Mouse (Mus musculus) thymus, adult 2 months (tissue): ENCODE measurements around the gene Xpc. TPM values are rescaled to one million over a fixed set of nuclear protein-coding genes. Genes with fewer than 3 reads are reported as not detected.
"Not testable (repeated sequence)": the region's sequence is repeated elsewhere in the genome, so short reads cannot be mapped to it uniquely, and the experiment has no call there.

Experiments used
- DNase-seq: peaks from one replicate; pipeline ENCODE4 v3.0.0; 2021
- H3K27ac ChIP-seq: fragments of 200-500 bp; 2 replicates; pipeline ENCODE4 v1.5.1; 2012; ENCODE audit warnings: low read length, control low read depth; ENCODE audit not compliant: control insufficient read depth, insufficient read depth
- H3K27me3 ChIP-seq: fragments of 200-500 bp; 2 replicates; pipeline ENCODE4 v1.6.1; 2012; ENCODE audit warnings: mild to moderate bottlenecking, low read length, moderate library complexity, mixed read lengths; ENCODE audit not compliant: control insufficient read depth, insufficient read depth
- H3K36me3 ChIP-seq: fragments of 200-500 bp; 2 replicates; pipeline ENCODE4 v1.6.1; 2012; ENCODE audit warnings: mild to moderate bottlenecking, low read length, moderate library complexity; ENCODE audit not compliant: control insufficient read depth, insufficient read depth
- H3K4me1 ChIP-seq: fragments of 200-500 bp; replicated peaks from 2 replicates; pipeline ENCODE4 v1.6.1; 2012; ENCODE audit warnings: low read length; ENCODE audit not compliant: control insufficient read depth, insufficient read depth
- H3K4me3 ChIP-seq: fragments of 200-500 bp; 2 replicates; pipeline ENCODE4 v1.5.1; 2012; ENCODE audit warnings: mild to moderate bottlenecking, low read length, control low read depth, moderate library complexity; ENCODE audit not compliant: control insufficient read depth, insufficient read depth
- CTCF ChIP-seq: fragments of 200-500 bp; IDR thresholded peaks from 2 replicates; pipeline ENCODE4 v1.5.1; 2012; ENCODE audit warnings: mild to moderate bottlenecking, control low read depth, low read length, moderate library complexity, borderline replicate concordance; ENCODE audit not compliant: control insufficient read depth, poor library complexity, insufficient read depth; ENCODE audit errors: extremely low read depth
- POLR2A ChIP-seq: fragments of 200-500 bp; IDR thresholded peaks from 2 replicates; pipeline ENCODE4 v1.6.1; 2012; ENCODE audit warnings: mild to moderate bottlenecking, low read length, control low read depth, moderate library complexity; ENCODE audit not compliant: control insufficient read depth, poor library complexity, insufficient read depth; ENCODE audit errors: extremely low read depth
- WGBS: fragments of 180-500 bp; shearing (Covaris S2); methylation state at CpG from one replicate; pipeline ENCODE4 v1.1.7; 2018; 5-methylcytosine and 5-hydroxymethylcytosine counted together
- polyA plus RNA-seq: library from polyadenylated mRNA; depleted of rRNA; stranded (reverse); fragments of >200 nt; gene quantifications from 2 replicates; pipeline ENCODE4 v1.2.3, GENCODE M21; 2012

The Xpc gene
- polyA plus RNA-seq, 1 experiment, result 18.7 TPM

- H3K4me1 ChIP-seq, result peaks cover 16% of the 10 kb centered on the region
- peaks cover 16% of the 10 kb centered on the region for H3K36me3 ChIP-seq
- under 1% methylated on average over 27 of the region's 27 CpGs for WGBS
- DNase-seq, result no peak
- no peak overlapping the region for H3K27ac ChIP-seq
- H3K27me3 ChIP-seq, result no peaks in the 10 kb centered on the region
- H3K4me3 ChIP-seq, result peak overlapping the region; percentile 53
- TF ChIP-seq POLR2A, result no peak
- TF ChIP-seq CTCF, result no peak
These were observed 41.8 kb downstream of the Xpc start for GRCm38 (mm10) chr6:91473805-91474440.

- peaks cover 16% of the 10 kb centered on the region for H3K4me1 ChIP-seq
- TF ChIP-seq POLR2A (peak; percentile 41; the same call in 1 of the 2 replicates), CTCF (peak; percentile 52; the same call in 1 of the 2 replicates)
These were observed 42.6 kb downstream of the Xpc start, which contains the start of the genes Chchd4 and Tmem43 for GRCm38 (mm10) chr6:91472868-91473804. Gene Chchd4, minus strand, starts transcription at chr6:91473546. Gene Tmem43, plus strand, starts transcription at chr6:91473703.

GRCm38 (mm10) chr6:91472319-91472718 is 43.4 kb downstream of the Xpc start:
- Histone ChIP-seq H3K4me3 (peak overlapping the region; percentile 74), H3K36me3 (peaks cover 2% of the 10 kb centered on the region; the same call in 1 of the 2 replicates), H3K4me1 (peaks cover 16% of the 10 kb centered on the region), H3K27ac (peak overlapping the region; percentile 14; the same call in 1 of the 2 replicates), H3K27me3 (no peaks in the 10 kb centered on the region)
- no peak for TF ChIP-seq CTCF
- no peak for TF ChIP-seq POLR2A
- 26% methylated on average over 6 of the region's 6 CpGs for WGBS
- no peak for DNase-seq

More at GRCm38 (mm10) chr6:91472868-91473804, 42.6 kb downstream of the Xpc start, which contains the start of the genes Chchd4 and Tmem43:
- peaks cover 9% of the 10 kb centered on the region for H3K36me3 ChIP-seq
- WGBS, result under 1% methylated on average over 74 of the region's 74 CpGs
- DNase-seq, result peak; percentile 99
- no peaks in the 10 kb centered on the region for H3K27me3 ChIP-seq
- peak within 1 kb of the TSS; percentile 14; the same call in 1 of the 2 replicates for H3K27ac ChIP-seq
- peak within 1 kb of the TSS; percentile 74 for H3K4me3 ChIP-seq

- H3K4me1 ChIP-seq, result peaks cover 16% of the 10 kb centered on the region
- DNase-seq, H3K27me3 ChIP-seq, H3K27ac ChIP-seq, H3K36me3 ChIP-seq, H3K4me3 ChIP-seq: not testable (repeated sequence)
- WGBS, result 95% methylated on average over 3 of the region's 3 CpGs
These were observed 44.3 kb downstream of the Xpc start for GRCm38 (mm10) chr6:91471427-91471826.

- DNase-seq, result no peak
- Histone ChIP-seq H3K4me3 (no peak overlapping the region), H3K27ac (no peak overlapping the region), H3K4me1 (peaks cover 16% of the 10 kb centered on the region), H3K36me3 (peaks cover 5% of the 10 kb centered on the region; the same call in 1 of the 2 replicates), H3K27me3 (no peaks in the 10 kb centered on the region)
- 97% methylated on average over 2 of the region's 2 CpGs for WGBS
- no peak for TF ChIP-seq CTCF
- TF ChIP-seq POLR2A, result no peak
These were observed 45.0 kb downstream of the Xpc start for GRCm38 (mm10) chr6:91470712-91471111.

- 97% methylated on average over 1 of the region's 1 CpGs for WGBS
- peaks cover 11% of the 10 kb centered on the region; the same call in 1 of the 2 replicates for H3K36me3 ChIP-seq
These were observed 48.6 kb downstream of the Xpc start for GRCm38 (mm10) chr6:91467106-91467505.

More at GRCm38 (mm10) chr6:91467106-91467505, 48.6 kb downstream of the Xpc start:
- TF ChIP-seq CTCF, result no peak
- TF ChIP-seq POLR2A, result no peak
- DNase-seq, result no peak
- peaks cover under 1% of the 10 kb centered on the region; the same call in 1 of the 2 replicates for H3K4me1 ChIP-seq
- H3K27ac ChIP-seq, result no peak overlapping the region
- H3K4me3 ChIP-seq, result no peak overlapping the region
- H3K27me3 ChIP-seq, result no peaks in the 10 kb centered on the region
